Mouse (Mus musculus) olfactory bulb, adult 2 months (tissue): ENCODE measurements around the gene Man1a.

ENCODE experiments used
- CTCF ChIP-seq: fragments of 200-500 bp; IDR thresholded peaks from 2 replicates; pipeline ENCODE4 v1.5.1; 2012; ENCODE audit warnings: low read depth, mild to moderate bottlenecking, low read length, moderate library complexity; ENCODE audit not compliant: insufficient read depth
- POLR2A ChIP-seq: fragments of 200-500 bp; IDR thresholded peaks from 2 replicates; pipeline ENCODE4 v1.6.1; 2012; ENCODE audit warnings: mild to moderate bottlenecking, low read depth, low read length, moderate library complexity; ENCODE audit not compliant: insufficient read depth

DNA sequence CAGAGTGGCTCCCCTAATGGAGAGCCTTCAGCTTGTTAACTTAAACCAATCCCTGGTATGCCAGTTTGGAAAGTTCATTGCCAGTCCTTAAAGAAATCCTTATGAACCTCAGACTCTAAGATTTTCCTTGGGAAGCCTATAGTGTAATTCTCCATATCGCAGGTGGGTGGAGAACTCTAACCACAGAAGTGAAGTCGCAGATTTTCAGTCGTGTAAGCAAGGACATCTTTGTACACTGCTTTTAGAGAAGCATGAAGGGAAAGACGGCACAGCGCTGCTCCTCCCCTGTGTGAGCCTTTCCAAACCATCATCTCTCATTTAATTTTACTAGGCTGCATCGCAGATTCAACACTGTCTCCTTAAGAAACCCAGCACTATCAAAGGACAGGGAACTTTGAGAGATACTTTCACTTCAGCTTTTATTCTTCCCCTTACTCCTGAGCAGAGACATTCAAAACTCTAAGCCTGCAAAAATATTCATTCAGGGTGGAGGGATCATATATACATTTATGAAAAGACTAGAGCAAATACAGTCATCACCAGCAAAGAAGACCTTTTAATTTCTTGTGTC, 16.6 kb downstream of the Man1a start:
- no peak for TF ChIP-seq CTCF
- no peak for TF ChIP-seq POLR2A
